Mouse (Mus musculus) embryonic fibroblast, embryonic 13.5 days (primary cell): ENCODE results near the gene Defb15.

Source experiments
- CTCF ChIP-seq: IDR thresholded peaks from 2 replicates; pipeline ENCODE4 v1.5.1; 2011; ENCODE audit warnings: mild to moderate bottlenecking, control low read depth, low read length, moderate library complexity, borderline replicate concordance; ENCODE audit not compliant: insufficient read depth
- POLR2A ChIP-seq: IDR thresholded peaks from 2 replicates; pipeline ENCODE4 v1.6.1; 2011; ENCODE audit warnings: low read depth, mild to moderate bottlenecking, control low read depth, low read length, moderate library complexity

DNA sequence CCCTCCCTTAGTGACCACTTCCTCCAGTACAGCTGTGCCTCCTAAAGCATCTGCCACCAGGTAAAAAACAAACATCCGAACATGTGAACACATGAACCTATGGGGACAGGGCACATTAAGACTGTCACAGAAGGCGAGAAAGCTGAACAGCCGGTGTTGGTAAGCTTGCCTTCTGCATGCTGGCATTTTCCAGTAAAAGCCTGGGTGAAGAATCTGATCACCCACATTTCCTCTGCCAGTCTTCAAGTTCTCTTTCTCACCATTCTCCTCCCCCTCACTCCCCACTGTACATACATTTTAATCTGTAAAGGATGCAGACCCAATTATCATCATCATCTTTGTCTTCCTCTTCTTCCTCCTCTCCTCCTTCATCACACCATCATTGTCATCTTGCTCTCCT lies 16.9 kb downstream of the Defb15 start:
- no peak for TF ChIP-seq POLR2A
- no peak for TF ChIP-seq CTCF
